In genomic region chr13:49345476-49345875, GRCm38 (mm10) we compare ENCODE assay signal across 8 mouse cellular contexts. TPM values are rescaled to one million over a fixed set of nuclear protein-coding genes. Genes with fewer than 3 reads are reported as not detected.
DNase-seq lines count a peak whose midpoint lies in the region; ATAC-seq and TF ChIP-seq lines count a peak whose summit lies in the region.

No protein-coding gene starts in this region.

- no peak overlapping the region for H3K9ac ChIP-seq in limb, embryonic 14.5 days (ENCODE audit: low read depth, low read length, severe bottlenecking)
- peak overlapping the region; percentile 57 for H3K9ac ChIP-seq in heart, embryonic 16.5 days (ENCODE audit: low read length)
- H3K9ac ChIP-seq in lung, postnatal 0 days (replicated peaks; ENCODE audit: low read depth): no peak overlapping the region
- H3K9ac ChIP-seq in midbrain, embryonic 13.5 days (replicated peaks): no peak overlapping the region

- peak; percentile 48 for DNase-seq in limb, embryonic 14.5 days (ENCODE audit: low spot score)
- DNase-seq in limb, embryonic 10.5 days (ENCODE audit: low spot score): no peak
- DNase-seq in lung, postnatal 0 days (ENCODE audit: low spot score): peak; percentile 60
- DNase-seq in left cerebral cortex, adult 18-20 months (ENCODE audit: low spot score in 2 of 2): no peak

- 66% methylated on average over 2 of the region's 2 CpGs for WGBS in limb, embryonic 14.5 days
- WGBS in limb, embryonic 10.5 days: 94% methylated on average over 2 of the region's 2 CpGs
- 33% methylated on average over 2 of the region's 2 CpGs for WGBS in heart, embryonic 16.5 days
- WGBS in lung, postnatal 0 days: 47% methylated on average over 2 of the region's 2 CpGs
- 88% methylated on average over 2 of the region's 2 CpGs for WGBS in midbrain, embryonic 13.5 days

- no peak for TF ChIP-seq CTCF in lung, postnatal 0 days (IDR thresholded peaks at IDR 0.05)

- TF ChIP-seq POLR2A in limb, embryonic 14.5 days (IDR thresholded peaks at IDR 0.05; ENCODE audit: borderline replicate concordance, extremely low read depth, insufficient read depth, insufficient read length): no peak

- no peak overlapping the region for H3K27ac ChIP-seq in limb, embryonic 14.5 days (replicated peaks; ENCODE audit: low read depth, low read length)
- H3K27ac ChIP-seq in limb, embryonic 10.5 days: no peak overlapping the region
- peak overlapping the region; percentile 19; the same call in 1 of the 2 replicates for H3K27ac ChIP-seq in brown adipose tissue, adult 24 weeks (replicated peaks; ENCODE audit: low read depth, low read length)
- peak overlapping the region; percentile 94 for H3K27ac ChIP-seq in heart, embryonic 16.5 days (ENCODE audit: low read length)
- H3K27ac ChIP-seq in lung, postnatal 0 days (ENCODE audit: low read length): peak overlapping the region; percentile 26; the same call in 1 of the 2 replicates
- no peak overlapping the region for H3K27ac ChIP-seq in midbrain, embryonic 13.5 days

- no peaks in the 10 kb centered on the region for H3K36me3 ChIP-seq in limb, embryonic 14.5 days (ENCODE audit: control insufficient read depth, insufficient read depth, low read length)
- no peaks in the 10 kb centered on the region; the same call in 1 of the 2 replicates for H3K36me3 ChIP-seq in limb, embryonic 10.5 days
- no peaks in the 10 kb centered on the region for H3K36me3 ChIP-seq in heart, embryonic 16.5 days (ENCODE audit: control insufficient read depth, insufficient read depth)
- H3K36me3 ChIP-seq in lung, postnatal 0 days (ENCODE audit: insufficient read depth, low read length): no peaks in the 10 kb centered on the region
- no peaks in the 10 kb centered on the region for H3K36me3 ChIP-seq in midbrain, embryonic 13.5 days

- ATAC-seq in limb, embryonic 14.5 days (ENCODE audit: low FRiP score, low read depth): no peak
- peak; percentile 57 for ATAC-seq in heart, embryonic 16.5 days (replicated peaks; ENCODE audit: extremely low read depth, insufficient read depth, low FRiP score)
- peak; percentile 18; the same call in 1 of the 2 replicates for ATAC-seq in lung, postnatal 0 days
- no peak for ATAC-seq in CD4-positive, CD25-positive, alpha-beta regulatory T cell, adult 4 months
- no peak for ATAC-seq in midbrain, embryonic 13.5 days

- no peak overlapping the region for H3K4me2 ChIP-seq in limb, embryonic 14.5 days (replicated peaks; ENCODE audit: low read depth, low read length, severe bottlenecking)
- H3K4me2 ChIP-seq in heart, embryonic 16.5 days (ENCODE audit: low read depth, low read length): peak overlapping the region; percentile 40
- H3K4me2 ChIP-seq in lung, postnatal 0 days (replicated peaks; ENCODE audit: low read depth, low read length): no peak overlapping the region
- no peak overlapping the region; the same call in 1 of the 2 replicates for H3K4me2 ChIP-seq in midbrain, embryonic 13.5 days (replicated peaks)

- no peak overlapping the region for H3K4me3 ChIP-seq in limb, embryonic 14.5 days (replicated peaks; ENCODE audit: low read length)
- no peak overlapping the region for H3K4me3 ChIP-seq in limb, embryonic 10.5 days
- H3K4me3 ChIP-seq in brown adipose tissue, adult 24 weeks (ENCODE audit: insufficient read depth, low read depth, low read length): no peak overlapping the region
- peak overlapping the region; percentile 6; the same call in 1 of the 2 replicates for H3K4me3 ChIP-seq in heart, embryonic 16.5 days (ENCODE audit: low read length)
- H3K4me3 ChIP-seq in lung, postnatal 0 days (ENCODE audit: low read depth, low read length): no peak overlapping the region
- no peak overlapping the region for H3K4me3 ChIP-seq in midbrain, embryonic 13.5 days (replicated peaks)

- no peaks in the 10 kb centered on the region for H3K9me3 ChIP-seq in limb, embryonic 14.5 days (ENCODE audit: control insufficient read depth, low read length)
- no peaks in the 10 kb centered on the region for H3K9me3 ChIP-seq in limb, embryonic 10.5 days (replicated peaks)
- H3K9me3 ChIP-seq in heart, embryonic 16.5 days (replicated peaks; ENCODE audit: control insufficient read depth, low read length): no peaks in the 10 kb centered on the region
- no peaks in the 10 kb centered on the region for H3K9me3 ChIP-seq in lung, postnatal 0 days (ENCODE audit: low read length)
- no peaks in the 10 kb centered on the region for H3K9me3 ChIP-seq in midbrain, embryonic 13.5 days

- H3K27me3 ChIP-seq in limb, embryonic 14.5 days (ENCODE audit: control insufficient read depth, insufficient read depth, low read length): no peaks in the 10 kb centered on the region
- H3K27me3 ChIP-seq in limb, embryonic 10.5 days (ENCODE audit: low read depth, poor library complexity, severe bottlenecking): no peaks in the 10 kb centered on the region
- no peaks in the 10 kb centered on the region for H3K27me3 ChIP-seq in heart, embryonic 16.5 days (ENCODE audit: control insufficient read depth, insufficient read depth, low read length)
- H3K27me3 ChIP-seq in lung, postnatal 0 days (replicated peaks; ENCODE audit: insufficient read depth, low read length): no peaks in the 10 kb centered on the region
- no peaks in the 10 kb centered on the region for H3K27me3 ChIP-seq in midbrain, embryonic 13.5 days

- peaks cover 26% of the 10 kb centered on the region for H3K4me1 ChIP-seq in limb, embryonic 14.5 days (ENCODE audit: control insufficient read depth, insufficient read depth, low read length)
- peaks cover 41% of the 10 kb centered on the region for H3K4me1 ChIP-seq in limb, embryonic 10.5 days
- peaks cover 35% of the 10 kb centered on the region for H3K4me1 ChIP-seq in brown adipose tissue, adult 24 weeks (ENCODE audit: control insufficient read depth, insufficient read depth, insufficient read length, low read length)
- peaks cover 75% of the 10 kb centered on the region for H3K4me1 ChIP-seq in heart, embryonic 16.5 days (ENCODE audit: control insufficient read depth, insufficient read depth, low read length)
- peaks cover 38% of the 10 kb centered on the region for H3K4me1 ChIP-seq in lung, postnatal 0 days (ENCODE audit: insufficient read depth, low read depth, low read length)
- H3K4me1 ChIP-seq in midbrain, embryonic 13.5 days (replicated peaks): peaks cover 58% of the 10 kb centered on the region

- TF ChIP-seq EP300 in lung, postnatal 0 days (IDR thresholded peaks at IDR 0.05): no peak

RNA-seq across cellular contexts. Expression of gene Bicd2, which starts 4.1 kb away (rescaled TPM):
- 30.5 and 30.7 TPM in 2 replicates for polyA plus RNA-seq in limb, embryonic 14.5 days (2012; rRNA removed)
- 30.8 and 34.1 TPM in 2 replicates for polyA plus RNA-seq in limb, embryonic 14.5 days (2014; fragmentation: Nextera tagmentation; extraction: Ambion mirVana)
- polyA plus RNA-seq in limb, embryonic 10.5 days (2016; fragmentation: Nextera tagmentation; extraction: Ambion mirVana): 27.0 and 31.2 TPM in 2 replicates
- 34.0 and 37.1 TPM in 2 replicates for polyA plus RNA-seq in brown adipose tissue, adult 24 weeks (2012; ENCODE audit: insufficient read depth, insufficient read length, missing spikeins)
- 55.9 and 59.8 TPM in 2 replicates for polyA plus RNA-seq in heart, embryonic 16.5 days (2015; fragmentation: Nextera tagmentation; extraction: Ambion mirVana)
- polyA plus RNA-seq in lung, postnatal 0 days (2015; fragmentation: Nextera tagmentation; extraction: Ambion mirVana): 32.5 and 40.2 TPM in 2 replicates
- 10 to 100 TPM; 46.4 to 48.6 TPM for total RNA-seq in left cerebral cortex, adult 18-20 months (2021)
- 1 to 10 TPM; 5.9 to 6.1 TPM for polyA plus RNA-seq in CD4-positive, CD25-positive, alpha-beta regulatory T cell, adult 4 months (2017; shearing (Covaris generic))
- 24.0 and 26.6 TPM in 2 replicates for polyA plus RNA-seq in midbrain, embryonic 13.5 days (2015; fragmentation: Nextera tagmentation; extraction: Ambion mirVana)

RNA-seq across cellular contexts. Expression of gene Fgd3, which starts 25.4 kb away (rescaled TPM):
- polyA plus RNA-seq in limb, embryonic 14.5 days (2012; rRNA removed): 1.1 and 1.2 TPM in 2 replicates
- polyA plus RNA-seq in limb, embryonic 14.5 days (2014; fragmentation: Nextera tagmentation; extraction: Ambion mirVana): 0.40 and 0.78 TPM in 2 replicates
- polyA plus RNA-seq in limb, embryonic 10.5 days (2016; fragmentation: Nextera tagmentation; extraction: Ambion mirVana): 0.62 and 0.83 TPM in 2 replicates
- 0.59 and 1.1 TPM in 2 replicates for polyA plus RNA-seq in brown adipose tissue, adult 24 weeks (2012; ENCODE audit: insufficient read depth, insufficient read length, missing spikeins)
- 0.22 and 0.29 TPM in 2 replicates for polyA plus RNA-seq in heart, embryonic 16.5 days (2015; fragmentation: Nextera tagmentation; extraction: Ambion mirVana)
- polyA plus RNA-seq in lung, postnatal 0 days (2015; fragmentation: Nextera tagmentation; extraction: Ambion mirVana): 0.37 and 0.56 TPM in 2 replicates
- total RNA-seq in left cerebral cortex, adult 18-20 months (2021): 1 to 10 TPM; 5.0 to 5.9 TPM
- 10 to 100 TPM; 17.9 to 23.2 TPM for polyA plus RNA-seq in CD4-positive, CD25-positive, alpha-beta regulatory T cell, adult 4 months (2017; shearing (Covaris generic))
- 1.8 TPM in 2 replicates for polyA plus RNA-seq in midbrain, embryonic 13.5 days (2015; fragmentation: Nextera tagmentation; extraction: Ambion mirVana)

Comparison
In these comparisons a context has a peak if more than half of its experiments do, and no peak if none do; other contexts are left out.
1. DNase-seq: peak in limb, embryonic 14.5 days (single experiment) and lung, postnatal 0 days (single experiment); none in limb, embryonic 10.5 days (single experiment) and left cerebral cortex, adult 18-20 months (0 of 2).
2. ATAC-seq: peak in heart, embryonic 16.5 days (single experiment) and lung, postnatal 0 days (single experiment); none in limb, embryonic 14.5 days (single experiment), CD4-positive, CD25-positive, alpha-beta regulatory T cell, adult 4 months (single experiment) and midbrain, embryonic 13.5 days (single experiment).
3. H3K27ac ChIP-seq: peak in brown adipose tissue, adult 24 weeks (single experiment), heart, embryonic 16.5 days (single experiment) and lung, postnatal 0 days (single experiment); none in limb, embryonic 14.5 days (single experiment), limb, embryonic 10.5 days (single experiment) and midbrain, embryonic 13.5 days (single experiment).